Mouse (Mus musculus) bone marrow macrophage, adult 2 months (primary cell): ENCODE data around the gene Gak. TPM values are rescaled to one million over a fixed set of nuclear protein-coding genes. Genes with fewer than 3 reads are reported as not detected.

Experiments used
- H3K27ac ChIP-seq: 2 replicates; pipeline ENCODE4 v1.5.1; 2012; ENCODE audit warnings: low read depth, low read length; ENCODE audit not compliant: insufficient read depth
- H3K4me1 ChIP-seq: 2 replicates; pipeline ENCODE4 v1.6.1; 2012; ENCODE audit warnings: low read length; ENCODE audit not compliant: control insufficient read depth, insufficient read depth
- H3K4me3 ChIP-seq: 2 replicates; pipeline ENCODE4 v1.5.1; 2012; ENCODE audit warnings: mild to moderate bottlenecking, low read length, moderate library complexity; ENCODE audit not compliant: insufficient read depth
- CTCF ChIP-seq: IDR thresholded peaks from 2 replicates; pipeline ENCODE4 v1.5.1; 2012; ENCODE audit warnings: low read depth, mild to moderate bottlenecking, low read length, moderate library complexity
- POLR2A ChIP-seq: IDR thresholded peaks from 2 replicates; pipeline ENCODE4 v1.6.1; 2012; ENCODE audit warnings: mild to moderate bottlenecking, low read depth, low read length, borderline replicate concordance
- polyA plus RNA-seq: library from polyadenylated mRNA; stranded (reverse); fragments of >200 nt; gene quantifications from 2 replicates; pipeline ENCODE4 v1.2.4, GENCODE M21; 2012; ENCODE audit not compliant: missing spikeins, insufficient read depth, insufficient read length

The Gak gene
- polyA plus RNA-seq, 1 experiment = 105 TPM

DNA sequence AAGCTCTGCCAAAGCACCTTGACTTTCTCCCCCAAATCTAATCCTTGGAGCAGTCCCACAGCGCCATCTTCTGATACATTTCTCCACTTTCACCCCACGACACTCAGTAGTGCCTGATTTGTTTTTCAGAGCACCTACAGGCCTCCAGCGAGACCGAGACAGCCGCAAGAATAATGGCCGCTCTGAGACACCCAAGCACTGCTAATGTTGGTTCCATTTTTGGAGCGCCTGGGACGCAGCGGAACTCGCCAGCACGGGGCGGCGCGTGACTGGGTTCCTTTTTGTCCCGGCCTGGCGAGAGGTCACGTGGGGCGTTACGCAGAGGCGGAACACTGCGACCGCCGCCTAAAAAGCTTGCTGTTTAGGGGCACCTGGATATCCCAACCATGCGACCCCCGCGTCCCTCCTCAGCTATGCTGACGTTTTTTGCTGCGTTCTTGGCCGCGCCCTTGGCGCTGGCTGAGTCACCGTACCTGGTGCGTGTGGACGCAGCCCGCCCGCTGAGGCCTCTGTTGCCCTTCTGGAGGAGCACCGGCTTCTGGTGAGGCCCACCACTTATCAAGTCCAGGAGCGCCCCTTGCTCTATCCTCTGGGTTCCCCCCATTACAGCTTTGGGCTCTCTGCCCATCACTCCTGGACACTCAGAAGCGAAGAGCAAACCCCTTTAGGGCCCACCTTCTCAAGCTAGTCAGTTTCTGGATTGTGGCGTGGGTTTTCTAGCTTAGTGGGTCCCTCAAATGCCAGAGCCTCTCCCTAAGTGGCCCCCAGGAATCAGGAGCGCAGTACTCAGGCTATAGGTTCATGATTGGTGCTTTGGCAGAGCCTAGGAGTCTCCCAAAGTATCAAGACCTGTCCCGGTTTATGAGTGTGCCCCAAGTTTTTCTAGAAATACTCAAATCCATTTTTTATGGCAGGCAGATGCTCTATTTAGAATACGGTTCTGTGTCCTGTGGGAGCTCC is 39.7 kb upstream of the Gak start, which contains the start of gene Dgkq:
Gene Dgkq (minus strand): TSS at position 696 of the 960 bp plus-strand sequence.
- Histone ChIP-seq H3K4me3 (peak within 1 kb of the TSS; percentile 67), H3K27ac (peak within 1 kb of the TSS; percentile 93), H3K4me1 (peaks cover 15% of the 10 kb centered on the region)
- TF ChIP-seq POLR2A (no peak), CTCF (0 out of 2 replicates have a peak, but pooled peaks have one; percentile 24)

- Histone ChIP-seq H3K4me1 (peaks cover 12% of the 10 kb centered on the region), H3K27ac (peak overlapping the region; percentile 93), H3K4me3 (peak overlapping the region; percentile 47)
- TF ChIP-seq POLR2A (no peak), CTCF (no peak)
Observed at GRCm38 (mm10) chr5:108668387-108668932, 38.9 kb upstream of the Gak start.

GRCm38 (mm10) chr5:108667370-108667769 is 37.8 kb upstream of the Gak start:
- peaks cover 10% of the 10 kb centered on the region for H3K4me1 ChIP-seq
- no peak overlapping the region for H3K27ac ChIP-seq
- no peak overlapping the region for H3K4me3 ChIP-seq
- no peak for TF ChIP-seq CTCF
- no peak for TF ChIP-seq POLR2A

- no peak for TF ChIP-seq CTCF
- TF ChIP-seq POLR2A = no peak
- no peak overlapping the region for H3K4me3 ChIP-seq
- H3K4me1 ChIP-seq = peaks cover 10% of the 10 kb centered on the region
- H3K27ac ChIP-seq = no peak overlapping the region
Observed at GRCm38 (mm10) chr5:108665066-108665465, 35.5 kb upstream of the Gak start.

DNA sequence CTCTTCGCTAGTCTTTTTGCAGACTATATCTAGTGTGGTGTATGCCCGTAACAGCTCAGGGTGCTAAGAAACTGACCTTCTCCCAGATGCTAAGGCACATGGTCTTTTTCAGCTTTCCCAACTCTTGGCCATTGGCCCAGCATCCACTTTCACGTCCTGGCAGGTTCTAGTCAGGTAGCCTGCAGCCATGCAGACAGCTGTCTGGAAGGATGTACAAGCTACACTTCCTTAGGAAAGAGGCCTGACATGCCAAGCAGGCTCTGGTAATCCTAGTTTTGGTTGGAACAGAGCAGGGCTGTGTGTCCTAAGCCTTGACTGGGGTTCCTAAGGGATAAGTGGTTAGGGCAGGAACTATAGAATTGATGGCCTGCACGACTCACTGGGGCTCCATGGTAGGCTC is 33.2 kb upstream of the Gak start:
- Histone ChIP-seq H3K4me1 (peaks cover 10% of the 10 kb centered on the region), H3K4me3 (no peak overlapping the region), H3K27ac (no peak overlapping the region)
- TF ChIP-seq CTCF (no peak), POLR2A (no peak)

- TF ChIP-seq CTCF = no peak
- TF ChIP-seq POLR2A = no peak; the same call in 1 of the 2 replicates
- no peak overlapping the region for H3K27ac ChIP-seq
- peaks cover 10% of the 10 kb centered on the region for H3K4me1 ChIP-seq
- peak overlapping the region; percentile 89 for H3K4me3 ChIP-seq
Observed at GRCm38 (mm10) chr5:108660632-108661268, 31.2 kb upstream of the Gak start.

DNA sequence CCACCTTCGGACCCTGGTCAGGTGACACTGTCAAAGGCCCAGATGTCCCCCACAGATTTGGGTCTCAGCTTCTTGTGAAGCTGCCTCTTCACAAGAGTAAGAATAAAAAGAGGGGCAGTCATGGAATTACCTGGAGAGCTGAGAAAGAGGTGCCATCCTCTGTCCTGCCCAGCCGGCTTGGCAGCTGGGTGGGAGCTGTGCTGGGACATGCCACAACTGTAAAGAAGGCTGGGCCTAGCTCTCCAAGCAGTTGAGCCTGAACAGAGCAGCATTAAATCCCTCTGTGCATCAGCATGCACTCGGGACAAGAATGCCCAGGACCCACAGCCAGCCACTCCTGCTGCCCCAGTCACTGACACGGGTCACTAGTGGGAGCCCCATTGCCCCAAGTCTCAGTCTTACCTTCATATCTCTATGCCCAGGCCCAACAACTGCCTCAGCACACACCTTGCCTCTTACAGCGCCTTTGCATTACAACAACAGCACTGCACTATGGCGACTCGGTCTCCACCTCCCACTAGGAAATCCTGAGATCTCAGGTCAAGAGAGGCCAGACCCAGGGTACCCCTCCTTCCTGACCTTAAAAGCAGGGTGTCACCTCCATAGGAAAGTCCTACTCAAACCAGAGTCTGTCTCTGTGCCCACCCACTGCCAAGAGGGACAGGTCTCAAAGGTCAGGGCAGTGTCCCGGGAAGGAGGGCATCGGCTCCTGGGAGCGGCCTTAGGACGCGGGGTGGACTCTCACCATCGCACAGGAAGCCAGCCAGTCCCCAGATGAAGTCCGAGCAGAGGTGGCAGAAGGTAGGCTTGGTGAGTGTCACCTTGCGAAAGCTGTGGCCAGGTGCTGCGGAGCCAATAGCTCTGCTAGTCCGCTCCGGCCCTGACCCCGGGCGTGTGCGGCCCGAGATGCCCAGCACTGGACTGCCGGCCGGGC is 30.4 kb upstream of the Gak start, which contains the start of gene Idua:
Gene Idua (plus strand): TSS at position 634 of the 934 bp plus-strand sequence.
- Histone ChIP-seq H3K4me1 (peaks cover 10% of the 10 kb centered on the region), H3K27ac (no peak within 1 kb of the TSS), H3K4me3 (peak within 1 kb of the TSS; percentile 89)
- no peak for TF ChIP-seq POLR2A
- no peak for TF ChIP-seq CTCF

GRCm38 (mm10) chr5:108658611-108659010 is 29.1 kb upstream of the Gak start:
- H3K4me1 ChIP-seq = peaks cover 10% of the 10 kb centered on the region
- no peak overlapping the region for H3K27ac ChIP-seq
- H3K4me3 ChIP-seq = no peak overlapping the region
- no peak for TF ChIP-seq POLR2A
- no peak for TF ChIP-seq CTCF

GRCm38 (mm10) chr5:108657406-108657805 is 27.9 kb upstream of the Gak start:
- peaks cover 10% of the 10 kb centered on the region for H3K4me1 ChIP-seq
- TF ChIP-seq POLR2A (no peak), CTCF (no peak)
- H3K4me3 ChIP-seq = no peak overlapping the region
- no peak overlapping the region for H3K27ac ChIP-seq
